8 mouse cellular contexts compared by ENCODE assay signal in the genomic region with DNA sequence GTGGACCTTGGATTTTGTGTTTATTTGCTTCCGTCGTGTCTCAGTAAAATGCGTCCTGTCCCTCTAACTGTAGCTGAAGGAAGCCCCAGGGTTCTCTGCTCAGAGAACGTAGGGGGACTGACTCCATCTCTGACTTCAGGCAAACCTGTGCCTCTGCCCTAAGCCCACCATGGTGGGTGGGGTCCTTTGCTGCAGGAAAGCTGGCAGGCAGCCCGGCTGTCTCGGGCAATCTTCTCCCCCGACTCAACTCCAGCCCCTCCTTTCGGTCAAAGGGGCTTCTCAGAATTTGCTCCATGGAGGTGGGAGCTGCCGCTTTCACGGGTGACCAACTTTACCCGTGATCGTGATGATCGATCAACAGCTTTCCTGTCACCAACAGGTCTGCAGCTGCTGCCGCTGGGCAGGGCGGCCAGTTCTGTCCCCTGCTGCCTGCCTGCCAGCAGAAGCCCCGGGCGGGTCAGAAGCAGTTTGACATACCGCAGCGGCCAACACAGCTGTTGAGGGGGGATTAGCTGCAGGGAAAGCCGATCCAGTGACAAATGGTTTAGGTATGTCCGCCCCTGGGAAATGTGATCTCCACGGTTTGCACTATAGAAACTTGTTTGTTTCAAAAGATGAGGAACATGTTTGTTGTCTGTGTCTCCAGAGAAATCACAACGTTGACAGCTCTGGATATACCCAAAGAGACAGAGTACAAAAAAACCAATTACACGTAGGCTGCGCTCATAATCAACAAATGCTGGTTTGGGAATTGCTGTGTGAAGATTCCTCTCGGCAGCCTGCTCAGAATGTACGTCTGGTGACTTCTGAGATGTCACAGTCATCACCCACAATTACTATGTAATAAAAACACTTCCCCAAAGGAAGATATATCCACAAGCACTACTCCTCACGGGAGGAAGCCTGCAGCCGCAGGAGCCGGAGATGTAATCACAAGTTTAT.
DNase-seq lines count a peak whose midpoint lies in the region; ATAC-seq lines count a peak whose summit lies in the region.

No protein-coding gene starts in this region.

- H3K27ac ChIP-seq in heart, embryonic 16.5 days (ENCODE audit: low read length), result peak overlapping the region; percentile 67
- H3K27ac ChIP-seq in limb, embryonic 13.5 days, result peak overlapping the region; percentile 87
- H3K27ac ChIP-seq in neural tube, embryonic 15.5 days (replicated peaks), result peak overlapping the region; percentile 79

- H3K4me3 ChIP-seq in heart, embryonic 16.5 days (ENCODE audit: low read length), result peak overlapping the region; percentile 61
- peak overlapping the region; percentile 38 for H3K4me3 ChIP-seq in limb, embryonic 13.5 days
- peak overlapping the region; percentile 34 for H3K4me3 ChIP-seq in neural tube, embryonic 15.5 days (replicated peaks)

- WGBS in heart, embryonic 16.5 days, result 8% methylated on average over 30 of the region's 30 CpGs
- 8% methylated on average over 30 of the region's 30 CpGs for WGBS in limb, embryonic 13.5 days
- WGBS in neural tube, embryonic 15.5 days, result 10% methylated on average over 30 of the region's 30 CpGs

- no peaks in the 10 kb centered on the region for H3K27me3 ChIP-seq in heart, embryonic 16.5 days (ENCODE audit: control insufficient read depth, insufficient read depth, low read length)
- H3K27me3 ChIP-seq in limb, embryonic 13.5 days, result no peaks in the 10 kb centered on the region
- H3K27me3 ChIP-seq in neural tube, embryonic 15.5 days (replicated peaks), result no peaks in the 10 kb centered on the region

- H3K9me3 ChIP-seq in heart, embryonic 16.5 days (replicated peaks; ENCODE audit: control insufficient read depth, low read length), result no peaks in the 10 kb centered on the region
- H3K9me3 ChIP-seq in limb, embryonic 13.5 days, result no peaks in the 10 kb centered on the region
- H3K9me3 ChIP-seq in neural tube, embryonic 15.5 days (replicated peaks), result no peaks in the 10 kb centered on the region

- no peaks in the 10 kb centered on the region for H3K36me3 ChIP-seq in heart, embryonic 16.5 days (ENCODE audit: control insufficient read depth, insufficient read depth)
- H3K36me3 ChIP-seq in limb, embryonic 13.5 days, result no peaks in the 10 kb centered on the region
- H3K36me3 ChIP-seq in neural tube, embryonic 15.5 days, result no peaks in the 10 kb centered on the region

- peak overlapping the region; percentile 86 for H3K4me2 ChIP-seq in heart, embryonic 16.5 days (ENCODE audit: low read depth, low read length)
- peak overlapping the region; percentile 67 for H3K4me2 ChIP-seq in limb, embryonic 13.5 days (replicated peaks)
- peak overlapping the region; percentile 67 for H3K4me2 ChIP-seq in neural tube, embryonic 15.5 days

- peaks cover 27% of the 10 kb centered on the region for H3K4me1 ChIP-seq in heart, embryonic 16.5 days (ENCODE audit: control insufficient read depth, insufficient read depth, low read length)
- H3K4me1 ChIP-seq in limb, embryonic 13.5 days, result peaks cover 55% of the 10 kb centered on the region
- peaks cover 28% of the 10 kb centered on the region for H3K4me1 ChIP-seq in neural tube, embryonic 15.5 days

- peak; percentile 33 for DNase-seq in adrenal gland, postnatal 10 days
- no peak for DNase-seq in adrenal gland, postnatal 4 days (ENCODE audit: low spot score in 2 of 2)
- peak; percentile 86 for DNase-seq in embryo, embryonic 11 days
- DNase-seq in left cerebral cortex, adult 18-20 months (ENCODE audit: low spot score in 2 of 2), result no peak

- ATAC-seq in heart, embryonic 16.5 days (replicated peaks; ENCODE audit: extremely low read depth, insufficient read depth, low FRiP score), result peak; percentile 71
- peak; percentile 78 for ATAC-seq in limb, embryonic 13.5 days (ENCODE audit: low FRiP score, low read depth)
- peak; percentile 58 for ATAC-seq in neural tube, embryonic 15.5 days (ENCODE audit: low FRiP score)
- no peak for ATAC-seq in inflammation-experienced regulatory T-cells, adult 6 months

- H3K9ac ChIP-seq in heart, embryonic 16.5 days (ENCODE audit: low read length), result peak overlapping the region; percentile 80
- peak overlapping the region; percentile 62 for H3K9ac ChIP-seq in limb, embryonic 13.5 days
- peak overlapping the region; percentile 47 for H3K9ac ChIP-seq in neural tube, embryonic 15.5 days (replicated peaks)

Comparison
In these comparisons a context has a peak if more than half of its experiments do, and no peak if none do; other contexts are left out.
1. DNase-seq: peak in adrenal gland, postnatal 10 days (single experiment) and embryo, embryonic 11 days (single experiment); none in adrenal gland, postnatal 4 days (0 of 2) and left cerebral cortex, adult 18-20 months (0 of 2).
2. Peak in every context shown above with its lines, with median percentiles within 50 percentile points of each other: H3K27ac ChIP-seq, H3K4me2 ChIP-seq, H3K4me3 ChIP-seq and H3K9ac ChIP-seq.